In the genomic region with DNA sequence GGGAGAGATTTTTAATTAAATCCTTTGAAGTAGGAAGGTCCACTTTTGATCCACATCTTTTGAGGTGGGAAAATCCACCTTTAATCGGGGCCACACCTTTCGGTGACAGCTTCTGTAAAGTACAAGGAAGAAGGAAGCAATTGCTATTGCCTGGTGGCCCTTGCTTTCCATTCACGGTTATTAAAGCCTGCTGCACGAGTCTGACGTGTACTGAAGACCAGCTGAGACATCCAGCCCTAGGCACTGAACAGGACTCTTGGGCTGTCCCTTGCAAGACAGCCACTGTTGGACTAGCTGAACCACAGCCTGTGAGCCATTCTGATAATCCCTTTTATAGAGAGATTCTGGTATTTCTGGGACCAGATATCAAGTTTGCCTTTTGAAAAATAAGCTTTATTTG, we compare ENCODE assay signal across 27 mouse cellular contexts. TPM values are rescaled to one million over a fixed set of nuclear protein-coding genes. Genes with fewer than 3 reads are reported as not detected.
DNase-seq lines count a peak whose midpoint lies in the region; ATAC-seq and TF ChIP-seq lines count a peak whose summit lies in the region.
"Had no signal": no experiment of that assay in that cellular context is flagged by ENCODE, and none has a peak within 500 bp of the region (broad histone marks: within the 10 kb centered on the region; RNA-seq: fewer than 3 reads in every experiment).

No protein-coding gene starts in this region.

- WGBS in intestine, embryonic 14.5 days = 75% methylated on average over 5 of the region's 5 CpGs
- 66% methylated on average over 5 of the region's 5 CpGs for WGBS in intestine, embryonic 15.5 days
- WGBS in intestine, postnatal 0 days = 38% methylated on average over 5 of the region's 5 CpGs
- WGBS in stomach, postnatal 0 days = 62% methylated on average over 5 of the region's 5 CpGs

- TF ChIP-seq EP300 in stomach, postnatal 0 days (optimal IDR thresholded peaks at IDR 0.05) = no peak

- H3K27ac ChIP-seq in intestine, embryonic 14.5 days (ENCODE audit: low read depth) = no peak overlapping the region
- H3K27ac ChIP-seq in intestine, embryonic 15.5 days = no peak overlapping the region
- H3K27ac ChIP-seq in intestine, postnatal 0 days (ENCODE audit: low read depth, low read length) = no peak overlapping the region
- no peak overlapping the region for H3K27ac ChIP-seq in stomach, postnatal 0 days (replicated peaks)
- H3K27ac ChIP-seq: embryonic facial prominence, embryonic 13.5 days; embryonic facial prominence, embryonic 15.5 days; forebrain, embryonic 10.5 days; forebrain, embryonic 12.5 days had no signal

- DNase-seq in intestine, embryonic 14.5 days (ENCODE audit: low spot score) = no peak
- DNase-seq in stomach, postnatal 0 days (ENCODE audit: low spot score) = peak; percentile 27
- no peak for DNase-seq in layer of hippocampus, postnatal 25 days (ENCODE audit: extremely low spot score in 1 of 2, low spot score in 1 of 2)
- no peak for DNase-seq in adrenal gland, adult (ENCODE audit: inconsistent age in 2 of 2, low spot score in 1 of 2)
- DNase-seq in heart, adult 8-10 months (ENCODE audit: low spot score) = no peak
- DNase-seq: adrenal gland, adult 8-10 months; adrenal gland, postnatal 14 days; adrenal gland, postnatal 36 days; cerebellum, adult 11-12 months; cerebellum, adult 8-10 months; cerebellum, adult 9-11 months; cerebellum, postnatal 14 days; cerebellum, postnatal 36 days; embryo, embryonic 11 days had no signal

- H3K4me1 ChIP-seq in intestine, embryonic 14.5 days (replicated peaks; ENCODE audit: control insufficient read depth, insufficient read depth, low read length) = no peaks in the 10 kb centered on the region
- H3K4me1 ChIP-seq in intestine, embryonic 15.5 days (replicated peaks) = no peaks in the 10 kb centered on the region
- H3K4me1 ChIP-seq in intestine, postnatal 0 days (replicated peaks; ENCODE audit: control insufficient read depth, insufficient read depth, low read length) = 0 out of 2 replicates have a peak, but pooled peaks cover 3% of the 10 kb centered on the region
- H3K4me1 ChIP-seq in stomach, postnatal 0 days (replicated peaks; ENCODE audit: control insufficient read depth, insufficient read depth) = no peaks in the 10 kb centered on the region
- H3K4me1 ChIP-seq: embryonic facial prominence, embryonic 13.5 days; embryonic facial prominence, embryonic 15.5 days; forebrain, embryonic 10.5 days; forebrain, embryonic 12.5 days had no signal

- H3K9ac ChIP-seq in intestine, embryonic 14.5 days (ENCODE audit: low read length) = no peak overlapping the region
- no peak overlapping the region for H3K9ac ChIP-seq in intestine, embryonic 15.5 days
- H3K9ac ChIP-seq in intestine, postnatal 0 days (ENCODE audit: low read depth, low read length) = no peak overlapping the region
- no peak overlapping the region for H3K9ac ChIP-seq in stomach, postnatal 0 days (ENCODE audit: low read length)
- H3K9ac ChIP-seq: embryonic facial prominence, embryonic 13.5 days; embryonic facial prominence, embryonic 15.5 days; forebrain, embryonic 12.5 days had no signal

- TF ChIP-seq CTCF in intestine, postnatal 0 days (IDR thresholded peaks at IDR 0.05; ENCODE audit: low read depth) = no peak
- TF ChIP-seq CTCF in stomach, postnatal 0 days (IDR thresholded peaks at IDR 0.05; ENCODE audit: low read depth) = no peak

- H3K36me3 ChIP-seq in intestine, embryonic 14.5 days (ENCODE audit: control insufficient read depth, insufficient read depth, low read length) = peaks cover 62% of the 10 kb centered on the region
- H3K36me3 ChIP-seq in intestine, embryonic 15.5 days = peaks cover 31% of the 10 kb centered on the region
- peaks cover 66% of the 10 kb centered on the region for H3K36me3 ChIP-seq in intestine, postnatal 0 days (ENCODE audit: control insufficient read depth, insufficient read depth)
- peaks cover 24% of the 10 kb centered on the region for H3K36me3 ChIP-seq in stomach, postnatal 0 days (ENCODE audit: control insufficient read depth, insufficient read depth, low read length)

- H3K4me2 ChIP-seq in intestine, embryonic 14.5 days (ENCODE audit: low read length) = no peak overlapping the region
- no peak overlapping the region for H3K4me2 ChIP-seq in intestine, embryonic 15.5 days (replicated peaks)
- H3K4me2 ChIP-seq in intestine, postnatal 0 days (replicated peaks; ENCODE audit: low read depth) = no peak overlapping the region
- no peak overlapping the region for H3K4me2 ChIP-seq in stomach, postnatal 0 days (replicated peaks; ENCODE audit: low read depth)
- H3K4me2 ChIP-seq: embryonic facial prominence, embryonic 13.5 days; embryonic facial prominence, embryonic 15.5 days; forebrain, embryonic 12.5 days had no signal

- H3K27me3 ChIP-seq in intestine, embryonic 14.5 days (replicated peaks; ENCODE audit: control insufficient read depth, insufficient read depth, low read length) = no peaks in the 10 kb centered on the region
- no peaks in the 10 kb centered on the region for H3K27me3 ChIP-seq in intestine, embryonic 15.5 days (replicated peaks)
- no peaks in the 10 kb centered on the region for H3K27me3 ChIP-seq in intestine, postnatal 0 days (replicated peaks; ENCODE audit: control insufficient read depth, insufficient read depth, low read length)
- no peaks in the 10 kb centered on the region for H3K27me3 ChIP-seq in stomach, postnatal 0 days (ENCODE audit: control insufficient read depth, insufficient read depth, low read length)
- H3K27me3 ChIP-seq: embryonic facial prominence, embryonic 13.5 days; embryonic facial prominence, embryonic 15.5 days had no signal

- 0 out of 2 replicates have a peak, but pooled peaks have one; percentile 26 for ATAC-seq in intestine, embryonic 14.5 days (replicated peaks; ENCODE audit: low FRiP score, low TSS enrichment, low read depth)
- 0 out of 2 replicates have a peak, but pooled peaks have one; percentile 35 for ATAC-seq in intestine, embryonic 15.5 days
- peak; percentile 62 for ATAC-seq in intestine, postnatal 0 days
- 0 out of 2 replicates have a peak, but pooled peaks have one; percentile 55 for ATAC-seq in stomach, postnatal 0 days (ENCODE audit: low FRiP score, low TSS enrichment)
- ATAC-seq: forebrain, embryonic 14.5 days; forebrain, embryonic 16.5 days had no signal

- H3K4me3 ChIP-seq in intestine, embryonic 14.5 days (ENCODE audit: low read depth, low read length) = no peak overlapping the region
- no peak overlapping the region for H3K4me3 ChIP-seq in intestine, embryonic 15.5 days (replicated peaks)
- H3K4me3 ChIP-seq in intestine, postnatal 0 days (ENCODE audit: low read depth, low read length) = no peak overlapping the region
- no peak overlapping the region for H3K4me3 ChIP-seq in stomach, postnatal 0 days (ENCODE audit: low read depth, low read length)
- H3K4me3 ChIP-seq: embryonic facial prominence, embryonic 13.5 days; embryonic facial prominence, embryonic 15.5 days; erythroblast, embryonic 14.5 days; forebrain, embryonic 10.5 days; forebrain, embryonic 12.5 days had no signal

- no peaks in the 10 kb centered on the region for H3K9me3 ChIP-seq in intestine, embryonic 14.5 days (ENCODE audit: control insufficient read depth, low read length)
- no peaks in the 10 kb centered on the region for H3K9me3 ChIP-seq in intestine, embryonic 15.5 days
- H3K9me3 ChIP-seq in intestine, postnatal 0 days (ENCODE audit: control insufficient read depth) = no peaks in the 10 kb centered on the region
- H3K9me3 ChIP-seq in stomach, postnatal 0 days (ENCODE audit: control insufficient read depth, low read length) = no peaks in the 10 kb centered on the region
- H3K9me3 ChIP-seq: embryonic facial prominence, embryonic 13.5 days; embryonic facial prominence, embryonic 15.5 days; forebrain, embryonic 10.5 days; forebrain, embryonic 12.5 days had no signal

RNA-seq across cellular contexts. Expression of gene Clta, which starts 32.2 kb away (rescaled TPM):
- 233 and 240 TPM in 2 replicates for polyA plus RNA-seq in intestine, embryonic 14.5 days (2014; fragmentation: Nextera tagmentation; extraction: Ambion mirVana)
- polyA plus RNA-seq in intestine, embryonic 15.5 days (2015; fragmentation: Nextera tagmentation; extraction: Ambion mirVana) = 260 and 272 TPM in 2 replicates
- polyA plus RNA-seq in intestine, postnatal 0 days (2015; fragmentation: Nextera tagmentation; extraction: Ambion mirVana) = 343 and 352 TPM in 2 replicates
- polyA plus RNA-seq in stomach, postnatal 0 days (2015; fragmentation: Nextera tagmentation; extraction: Ambion mirVana) = 191 and 194 TPM in 2 replicates
- total RNA-seq in layer of hippocampus, postnatal 25 days (2021) = 100 to 1,000 TPM; 273 to 308 TPM
- total RNA-seq in heart, adult 8-10 months (2022) = 10 to 100 TPM; 67.0 to 78.6 (median 70.5) TPM

RNA-seq across cellular contexts. Expression of gene Gne, which starts 47.5 kb away (rescaled TPM):
- polyA plus RNA-seq in intestine, embryonic 14.5 days (2014; fragmentation: Nextera tagmentation; extraction: Ambion mirVana) = 41.5 and 42.3 TPM in 2 replicates
- 42.0 and 47.0 TPM in 2 replicates for polyA plus RNA-seq in intestine, embryonic 15.5 days (2015; fragmentation: Nextera tagmentation; extraction: Ambion mirVana)
- 22.2 and 30.4 TPM in 2 replicates for polyA plus RNA-seq in intestine, postnatal 0 days (2015; fragmentation: Nextera tagmentation; extraction: Ambion mirVana)
- polyA plus RNA-seq in stomach, postnatal 0 days (2015; fragmentation: Nextera tagmentation; extraction: Ambion mirVana) = 19.2 and 21.1 TPM in 2 replicates
- 10 to 100 TPM; 46.3 to 47.5 TPM for total RNA-seq in layer of hippocampus, postnatal 25 days (2021)
- total RNA-seq in heart, adult 8-10 months (2022) = 10 to 100 TPM; 27.6 to 37.9 (median 30.9) TPM

RNA-seq across cellular contexts. Expression of gene Ccin, which starts 53.2 kb away (rescaled TPM):
- polyA plus RNA-seq in intestine, embryonic 14.5 days (2014; fragmentation: Nextera tagmentation; extraction: Ambion mirVana) = 0.15 TPM in 1 of 2 replicates, not detected in the other
- polyA plus RNA-seq in intestine, embryonic 15.5 days (2015; fragmentation: Nextera tagmentation; extraction: Ambion mirVana) = not detected in 2 replicates
- not detected in 2 replicates for polyA plus RNA-seq in intestine, postnatal 0 days (2015; fragmentation: Nextera tagmentation; extraction: Ambion mirVana)
- not detected in 2 replicates for polyA plus RNA-seq in stomach, postnatal 0 days (2015; fragmentation: Nextera tagmentation; extraction: Ambion mirVana)
- not detected for total RNA-seq in layer of hippocampus, postnatal 25 days (2021)
- not detected for total RNA-seq in heart, adult 8-10 months (2022)
- total RNA-seq: adrenal gland, adult 18-20 months; adrenal gland, adult 8-10 months; adrenal gland, postnatal 14 days; adrenal gland, postnatal 36 days; common myeloid progenitor, adult 5-6 weeks; MEL had no signal
- polyA plus RNA-seq: embryonic facial prominence, embryonic 11.5 days; embryonic facial prominence, embryonic 13.5 days; embryonic facial prominence, embryonic 15.5 days; erythroblast, embryonic 14.5 days; forebrain, embryonic 10.5 days; forebrain, embryonic 14.5 days; forebrain, embryonic 16.5 days had no signal
